Mouse (Mus musculus): Measurements from ENCODE around the gene Stk11ip. TPM values are rescaled to one million over a fixed set of nuclear protein-coding genes. Genes with fewer than 3 reads are reported as not detected.

The Stk11ip gene
- polyA plus RNA-seq, 1 experiment from 2014 or later, result 21.1 TPM

- peaks cover 66% of the 10 kb centered on the region for H3K27me3 ChIP-seq
- peak; percentile 63 for ATAC-seq (ENCODE audit: insufficient number of reproducible peaks, low FRiP score, low TSS enrichment, low read depth)
- WGBS, result under 1% methylated on average over 62 of the region's 62 CpGs
These were observed 33.7 kb upstream of the Stk11ip start for GRCm38 (mm10) chr1:75487405-75488161.

GRCm38 (mm10) chr1:75490785-75491551, 30.4 kb upstream of the Stk11ip start:
- H3K4me3 ChIP-seq (replicated peaks), result no peak overlapping the region
- peaks cover 32% of the 10 kb centered on the region for H3K27me3 ChIP-seq
- no peaks in the 10 kb centered on the region for H3K9me3 ChIP-seq (replicated peaks)
- H3K36me3 ChIP-seq, result peaks cover 42% of the 10 kb centered on the region
- no peak for ATAC-seq (ENCODE audit: insufficient number of reproducible peaks, low FRiP score, low TSS enrichment, low read depth)
- WGBS, result 85% methylated on average over 34 of the region's 34 CpGs
- no peak overlapping the region for H3K4me2 ChIP-seq (replicated peaks)
- no peak overlapping the region for H3K9ac ChIP-seq
- H3K4me1 ChIP-seq, result peaks cover 27% of the 10 kb centered on the region
- no peak overlapping the region for H3K27ac ChIP-seq (replicated peaks)

More at GRCm38 (mm10) chr1:75487405-75488161, 33.7 kb upstream of the Stk11ip start:
- no peak overlapping the region for H3K27ac ChIP-seq (replicated peaks)
- no peaks in the 10 kb centered on the region for H3K9me3 ChIP-seq (replicated peaks)
- peak overlapping the region; percentile 49 for H3K4me3 ChIP-seq (replicated peaks)
- no peak overlapping the region for H3K9ac ChIP-seq
- H3K4me1 ChIP-seq, result peaks cover 17% of the 10 kb centered on the region
- peak overlapping the region; percentile 81 for H3K4me2 ChIP-seq (replicated peaks)
- peaks cover 28% of the 10 kb centered on the region for H3K36me3 ChIP-seq

- H3K36me3 ChIP-seq, result peaks cover 60% of the 10 kb centered on the region
- H3K4me2 ChIP-seq (replicated peaks), result no peak overlapping the region
- H3K27ac ChIP-seq (replicated peaks), result no peak overlapping the region
- H3K4me3 ChIP-seq (replicated peaks), result no peak overlapping the region
- peaks cover 15% of the 10 kb centered on the region for H3K4me1 ChIP-seq
- H3K9ac ChIP-seq, result no peak overlapping the region
- H3K27me3 ChIP-seq, result peaks cover 16% of the 10 kb centered on the region; the same call in 1 of the 2 replicates
- no peaks in the 10 kb centered on the region for H3K9me3 ChIP-seq (replicated peaks)
- no peak for ATAC-seq (ENCODE audit: insufficient number of reproducible peaks, low FRiP score, low TSS enrichment, low read depth)
- WGBS, result 53% methylated on average over 24 of the region's 24 CpGs
These were observed 28.7 kb upstream of the Stk11ip start for GRCm38 (mm10) chr1:75492579-75493170.

GRCm38 (mm10) chr1:75494878-75495548, 26.3 kb upstream of the Stk11ip start:
- Histone ChIP-seq H3K27me3 (no peaks in the 10 kb centered on the region), H3K4me3 (replicated peaks) (no peak overlapping the region), H3K36me3 (peaks cover 77% of the 10 kb centered on the region), H3K9me3 (replicated peaks) (no peaks in the 10 kb centered on the region), H3K4me1 (0 out of 2 replicates have a peak, but pooled peaks cover 9% of the 10 kb centered on the region), H3K27ac (replicated peaks) (no peak overlapping the region), H3K4me2 (replicated peaks) (no peak overlapping the region), H3K9ac (no peak overlapping the region)
- no peak for ATAC-seq (ENCODE audit: insufficient number of reproducible peaks, low FRiP score, low TSS enrichment, low read depth)
- WGBS, result 41% methylated on average over 12 of the region's 12 CpGs

- H3K4me1 ChIP-seq, result peaks cover 23% of the 10 kb centered on the region
- H3K4me3 ChIP-seq (replicated peaks), result no peak overlapping the region
- no peak for ATAC-seq (ENCODE audit: insufficient number of reproducible peaks, low FRiP score, low TSS enrichment, low read depth)
- H3K9me3 ChIP-seq (replicated peaks), result no peaks in the 10 kb centered on the region
- H3K9ac ChIP-seq, result no peak overlapping the region
- H3K27me3 ChIP-seq, result no peaks in the 10 kb centered on the region
- H3K4me2 ChIP-seq (replicated peaks), result no peak overlapping the region
- peaks cover 80% of the 10 kb centered on the region for H3K36me3 ChIP-seq
- no peak overlapping the region for H3K27ac ChIP-seq (replicated peaks)
- 82% methylated on average over 4 of the region's 4 CpGs for WGBS
These were observed 22.4 kb upstream of the Stk11ip start for GRCm38 (mm10) chr1:75498897-75499296.

- Histone ChIP-seq H3K4me3 (replicated peaks) (no peak overlapping the region), H3K27ac (replicated peaks) (no peak overlapping the region), H3K9ac (no peak overlapping the region), H3K4me2 (replicated peaks) (no peak overlapping the region), H3K4me1 (peaks cover 28% of the 10 kb centered on the region), H3K36me3 (peaks cover 81% of the 10 kb centered on the region), H3K27me3 (no peaks in the 10 kb centered on the region), H3K9me3 (replicated peaks) (no peaks in the 10 kb centered on the region)
- 80% methylated on average over 7 of the region's 7 CpGs for WGBS
- ATAC-seq (ENCODE audit: insufficient number of reproducible peaks, low FRiP score, low TSS enrichment, low read depth), result no peak
These were observed 21.9 kb upstream of the Stk11ip start for GRCm38 (mm10) chr1:75499441-75499840.

GRCm38 (mm10) chr1:75501905-75502304, 19.4 kb upstream of the Stk11ip start:
- no peaks in the 10 kb centered on the region for H3K9me3 ChIP-seq (replicated peaks)
- no peak overlapping the region for H3K27ac ChIP-seq (replicated peaks)
- no peaks in the 10 kb centered on the region for H3K27me3 ChIP-seq
- H3K4me3 ChIP-seq (replicated peaks), result no peak overlapping the region
- no peak for ATAC-seq (ENCODE audit: insufficient number of reproducible peaks, low FRiP score, low TSS enrichment, low read depth)
- no peak overlapping the region for H3K9ac ChIP-seq
- H3K4me2 ChIP-seq (replicated peaks), result no peak overlapping the region
- peaks cover 34% of the 10 kb centered on the region for H3K4me1 ChIP-seq
- 95% methylated on average over 9 of the region's 9 CpGs for WGBS
- H3K36me3 ChIP-seq, result peaks cover 67% of the 10 kb centered on the region

GRCm38 (mm10) chr1:75502945-75503650, 18.2 kb upstream of the Stk11ip start:
- no peak for ATAC-seq (ENCODE audit: insufficient number of reproducible peaks, low FRiP score, low TSS enrichment, low read depth)
- no peaks in the 10 kb centered on the region for H3K27me3 ChIP-seq
- WGBS, result 87% methylated on average over 25 of the region's 25 CpGs
- peak overlapping the region; percentile 79; the same call in 1 of the 2 replicates for H3K4me2 ChIP-seq (replicated peaks)
- H3K27ac ChIP-seq (replicated peaks), result no peak overlapping the region
- peaks cover 55% of the 10 kb centered on the region for H3K36me3 ChIP-seq
- no peaks in the 10 kb centered on the region for H3K9me3 ChIP-seq (replicated peaks)
- no peak overlapping the region for H3K9ac ChIP-seq
- H3K4me3 ChIP-seq (replicated peaks), result peak overlapping the region; percentile 73; the same call in 1 of the 2 replicates
- peaks cover 39% of the 10 kb centered on the region for H3K4me1 ChIP-seq

GRCm38 (mm10) chr1:75503651-75503980, 17.7 kb upstream of the Stk11ip start:
- no peak for ATAC-seq (ENCODE audit: insufficient number of reproducible peaks, low FRiP score, low TSS enrichment, low read depth)
- Histone ChIP-seq H3K4me2 (replicated peaks) (peak overlapping the region; percentile 79), H3K9ac (no peak overlapping the region), H3K4me1 (peaks cover 39% of the 10 kb centered on the region), H3K9me3 (replicated peaks) (no peaks in the 10 kb centered on the region), H3K27ac (replicated peaks) (no peak overlapping the region), H3K27me3 (no peaks in the 10 kb centered on the region), H3K4me3 (replicated peaks) (peak overlapping the region; percentile 73), H3K36me3 (peaks cover 50% of the 10 kb centered on the region)
- 65% methylated on average over 23 of the region's 23 CpGs for WGBS

- H3K36me3 ChIP-seq, result peaks cover 41% of the 10 kb centered on the region
- H3K27me3 ChIP-seq, result no peaks in the 10 kb centered on the region
- no peak for ATAC-seq (ENCODE audit: insufficient number of reproducible peaks, low FRiP score, low TSS enrichment, low read depth)
- H3K4me2 ChIP-seq (replicated peaks), result peak overlapping the region; percentile 79
- no peaks in the 10 kb centered on the region for H3K9me3 ChIP-seq (replicated peaks)
- H3K4me1 ChIP-seq, result peaks cover 42% of the 10 kb centered on the region
- peak overlapping the region; percentile 73 for H3K4me3 ChIP-seq (replicated peaks)
- H3K9ac ChIP-seq, result no peak overlapping the region
- 37% methylated on average over 9 of the region's 9 CpGs for WGBS
- peak overlapping the region; percentile 98 for H3K27ac ChIP-seq (replicated peaks)
These were observed 16.9 kb upstream of the Stk11ip start for GRCm38 (mm10) chr1:75504256-75505045.

All from embryonic facial prominence, embryonic 15.5 days (tissue).